ENCODE assay signal across 8 mouse cellular contexts in genomic region chr11:88873667-88874030, GRCm38 (mm10). TPM values are rescaled to one million over a fixed set of nuclear protein-coding genes. Genes with fewer than 3 reads are reported as not detected.
DNase-seq lines count a peak whose midpoint lies in the region; ATAC-seq and TF ChIP-seq lines count a peak whose summit lies in the region.

No protein-coding gene starts in this region.

- no peak overlapping the region for H3K27ac ChIP-seq in liver, adult 2 months (replicated peaks; ENCODE audit: insufficient read depth, low read depth, low read length)
- no peak overlapping the region for H3K27ac ChIP-seq in embryonic facial prominence, embryonic 13.5 days
- H3K27ac ChIP-seq in hindbrain, embryonic 15.5 days (replicated peaks) = 0 out of 2 replicates have a peak overlapping the region, but pooled peaks have one; percentile 7
- no peak overlapping the region for H3K27ac ChIP-seq in midbrain, postnatal 0 days (ENCODE audit: low read depth, low read length)

- TF ChIP-seq CTCF in liver, adult 2 months (IDR thresholded peaks at IDR 0.05; ENCODE audit: low read depth, low read length) = no peak
- no peak for TF ChIP-seq CTCF in midbrain, postnatal 0 days (IDR thresholded peaks at IDR 0.05)

- DNase-seq in liver, adult 2 months (ENCODE audit: extremely low read depth, low read depth, low spot score) = no peak
- no peak for DNase-seq in liver
- DNase-seq in midbrain, postnatal 0 days (ENCODE audit: low spot score) = peak; percentile 54
- no peak for DNase-seq in layer of hippocampus, postnatal 10 days (ENCODE audit: low spot score in 2 of 2)
- DNase-seq in layer of hippocampus, postnatal 25 days (ENCODE audit: extremely low spot score in 1 of 2, low spot score in 1 of 2) = no peak
- DNase-seq in spleen, postnatal 10 days (ENCODE audit: low spot score in 2 of 2) = no peak

- no peaks in the 10 kb centered on the region for H3K27me3 ChIP-seq in liver, adult 2 months (ENCODE audit: control insufficient read depth, insufficient read depth, low read length)
- peaks cover 29% of the 10 kb centered on the region for H3K27me3 ChIP-seq in embryonic facial prominence, embryonic 13.5 days
- H3K27me3 ChIP-seq in hindbrain, embryonic 15.5 days = peaks cover 5% of the 10 kb centered on the region; the same call in 1 of the 2 replicates
- no peaks in the 10 kb centered on the region for H3K27me3 ChIP-seq in midbrain, postnatal 0 days (ENCODE audit: insufficient read depth, low read length)

- ATAC-seq in embryonic facial prominence, embryonic 13.5 days (ENCODE audit: insufficient number of reproducible peaks, insufficient read depth, low FRiP score, low TSS enrichment, low read depth) = no peak
- ATAC-seq in hindbrain, embryonic 15.5 days (ENCODE audit: low FRiP score, low read depth) = no peak
- no peak for ATAC-seq in midbrain, postnatal 0 days (ENCODE audit: low FRiP score)

- H3K4me1 ChIP-seq in liver, adult 2 months (ENCODE audit: control insufficient read depth, insufficient read depth, low read length) = peaks cover 4% of the 10 kb centered on the region; the same call in 1 of the 2 replicates
- peaks cover 9% of the 10 kb centered on the region for H3K4me1 ChIP-seq in embryonic facial prominence, embryonic 13.5 days
- H3K4me1 ChIP-seq in hindbrain, embryonic 15.5 days (replicated peaks) = peaks cover 11% of the 10 kb centered on the region
- H3K4me1 ChIP-seq in midbrain, postnatal 0 days (ENCODE audit: insufficient read depth, low read length) = no peaks in the 10 kb centered on the region

- peak overlapping the region; percentile 61 for H3K4me2 ChIP-seq in embryonic facial prominence, embryonic 13.5 days
- peak overlapping the region; percentile 60 for H3K4me2 ChIP-seq in hindbrain, embryonic 15.5 days
- H3K4me2 ChIP-seq in midbrain, postnatal 0 days (ENCODE audit: low read depth, low read length, poor library complexity, severe bottlenecking) = peak overlapping the region; percentile 56

- H3K4me3 ChIP-seq in liver, adult 2 months (ENCODE audit: insufficient read depth, low read depth, low read length) = peak overlapping the region; percentile 6; the same call in 1 of the 2 replicates
- peak overlapping the region; percentile 34 for H3K4me3 ChIP-seq in embryonic facial prominence, embryonic 13.5 days
- peak overlapping the region; percentile 34 for H3K4me3 ChIP-seq in hindbrain, embryonic 15.5 days
- H3K4me3 ChIP-seq in midbrain, postnatal 0 days (ENCODE audit: low read depth, low read length) = peak overlapping the region; percentile 27

- no peaks in the 10 kb centered on the region for H3K9me3 ChIP-seq in embryonic facial prominence, embryonic 13.5 days
- H3K9me3 ChIP-seq in hindbrain, embryonic 15.5 days = no peaks in the 10 kb centered on the region
- H3K9me3 ChIP-seq in midbrain, postnatal 0 days (ENCODE audit: low read length) = no peaks in the 10 kb centered on the region

- H3K79me2 ChIP-seq in liver, adult 2 months (ENCODE audit: control insufficient read depth, insufficient read depth, low read length) = no peaks in the 10 kb centered on the region

- TF ChIP-seq POLR2A in liver, adult 2 months (IDR thresholded peaks at IDR 0.05; ENCODE audit: extremely low read depth, insufficient read depth, low read length) = no peak

- 21% methylated on average over 10 of the region's 10 CpGs for WGBS in liver, adult 2 months
- WGBS in embryonic facial prominence, embryonic 13.5 days = 2% methylated on average over 10 of the region's 10 CpGs
- 4% methylated on average over 10 of the region's 10 CpGs for WGBS in hindbrain, embryonic 15.5 days
- WGBS in midbrain, postnatal 0 days = 1% methylated on average over 10 of the region's 10 CpGs

- no peaks in the 10 kb centered on the region for H3K36me3 ChIP-seq in liver, adult 2 months (ENCODE audit: control insufficient read depth, insufficient read depth, low read length)
- no peaks in the 10 kb centered on the region for H3K36me3 ChIP-seq in embryonic facial prominence, embryonic 13.5 days
- no peaks in the 10 kb centered on the region for H3K36me3 ChIP-seq in hindbrain, embryonic 15.5 days
- no peaks in the 10 kb centered on the region for H3K36me3 ChIP-seq in midbrain, postnatal 0 days (ENCODE audit: insufficient read depth, low read length)

- no peak overlapping the region for H3K9ac ChIP-seq in liver, adult 2 months (ENCODE audit: low read depth, low read length)
- H3K9ac ChIP-seq in embryonic facial prominence, embryonic 13.5 days = peak overlapping the region; percentile 63
- peak overlapping the region; percentile 19; the same call in 1 of the 2 replicates for H3K9ac ChIP-seq in hindbrain, embryonic 15.5 days
- H3K9ac ChIP-seq in midbrain, postnatal 0 days (replicated peaks; ENCODE audit: low read length, poor library complexity, severe bottlenecking) = no peak overlapping the region

RNA-seq across cellular contexts. Expression of gene Akap1, which starts 9.3 kb away (rescaled TPM):
- total RNA-seq in liver, adult 2 months (2014; rRNA removed) = 37.7 and 53.6 TPM in 2 replicates
- polyA plus RNA-seq in liver, adult 2 months (2012; rRNA removed) = 58.0 and 81.5 TPM in 2 replicates
- polyA plus RNA-seq in embryonic facial prominence, embryonic 13.5 days (2015; fragmentation: Nextera tagmentation; extraction: Ambion mirVana) = 16.0 and 18.7 TPM in 2 replicates
- 28.3 and 29.5 TPM in 2 replicates for polyA plus RNA-seq in hindbrain, embryonic 15.5 days (2015; fragmentation: Nextera tagmentation; extraction: Ambion mirVana)
- 48.2 and 56.6 TPM in 2 replicates for total RNA-seq in midbrain, postnatal 0 days (2014; rRNA removed)
- 24.4 and 24.7 TPM in 2 replicates for polyA plus RNA-seq in midbrain, postnatal 0 days (2015; fragmentation: Nextera tagmentation; extraction: Ambion mirVana)
- 10 to 100 TPM; 44.1 to 45.8 TPM for total RNA-seq in layer of hippocampus, postnatal 10 days (2021)
- total RNA-seq in layer of hippocampus, postnatal 25 days (2021) = 10 to 100 TPM; 39.8 to 42.6 TPM

Comparison
In these comparisons a context has a peak if more than half of its experiments do, and no peak if none do; other contexts are left out.
1. H3K9ac ChIP-seq: peak in embryonic facial prominence, embryonic 13.5 days (single experiment) and hindbrain, embryonic 15.5 days (single experiment); none in liver, adult 2 months (single experiment) and midbrain, postnatal 0 days (single experiment).
2. Peak in every context shown above with its lines, with median percentiles within 50 percentile points of each other: H3K4me3 ChIP-seq and H3K4me2 ChIP-seq.